Mouse (Mus musculus): ENCODE results near the gene Gjc3. TPM values are rescaled to one million over a fixed set of nuclear protein-coding genes. Genes with fewer than 3 reads are reported as not detected.

Gene Gjc3
- total and polyA plus RNA-seq, 3 experiments = not detected

DNA sequence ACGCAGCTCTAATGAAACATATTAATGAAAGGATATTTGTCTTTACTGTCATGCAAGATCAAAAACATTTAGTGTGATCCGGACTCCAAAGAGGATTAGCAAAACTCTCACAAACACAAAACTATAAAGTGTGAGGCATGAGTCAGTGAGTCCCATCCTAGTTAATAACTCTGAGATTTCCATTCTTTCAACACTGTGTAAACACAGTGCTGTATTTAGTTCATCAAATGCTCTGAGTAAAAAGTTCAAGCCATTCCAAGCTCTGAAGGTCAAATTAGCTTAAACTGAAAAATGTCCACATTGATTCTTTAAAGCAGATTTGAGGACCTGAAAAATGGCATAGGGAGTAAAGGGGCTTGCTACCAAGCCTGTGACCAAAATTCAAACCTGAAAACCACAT lies 16.2 kb upstream of the Gjc3 start:
- peaks cover 0 to 4% of the 10 kb centered on the region in 2 experiments; a peak in 1 of 4 replicates for H3K4me1 ChIP-seq (ENCODE audit: control insufficient read depth in 1 of 2, insufficient read depth in 2 of 2)
- in situ Hi-C loops (cut with MboI; ENCODE audit: low pct_ligation_motif_present, low pct_unique_long_range_greater_than_20kb, low sequenced_read_pairs) (no loop called here), dilution Hi-C loops (cut with MboI; ENCODE audit: extremely low pct_ligation_motif_present, extremely low pct_unique_long_range_greater_than_20kb, low sequenced_read_pairs) (no loop called here)
- H3K79me2 ChIP-seq (replicated peaks; ENCODE audit: control insufficient read depth, extremely low read depth, insufficient read depth, poor library complexity, severe bottlenecking) = no peaks in the 10 kb centered on the region
- H3K27me3 ChIP-seq (replicated peaks) = peaks cover 12% of the 10 kb centered on the region
- no peaks in the 10 kb centered on the region for H3K9me3 ChIP-seq (replicated peaks; ENCODE audit: low read length)
- TF ChIP-seq ZC3H11A (IDR thresholded peaks at IDR 0.05; ENCODE audit: low read depth, low read length) (no peak), SMC3 (IDR thresholded peaks at IDR 0.05; ENCODE audit: low read depth, low read length) (no peak), JUND (conservative IDR thresholded peaks at IDR 0.05; ENCODE audit: low read depth, low read length) (no peak), POLR2AphosphoS2 (IDR thresholded peaks at IDR 0.05; ENCODE audit: low read depth, low read length) (no peak), NELFE (IDR thresholded peaks at IDR 0.05; ENCODE audit: low read depth, low read length) (no peak), MAZ (IDR thresholded peaks at IDR 0.05; ENCODE audit: low read depth, low read length) (no peak), HCFC1 (IDR thresholded peaks at IDR 0.05; ENCODE audit: low read depth, low read length) (no peak), NRF1 (IDR thresholded peaks at IDR 0.05; ENCODE audit: low read depth, low read length) (no peak), USF1 (IDR thresholded peaks at IDR 0.05; ENCODE audit: low read depth, low read length) (no peak), SIN3A (IDR thresholded peaks at IDR 0.05; ENCODE audit: low read length) (no peak), MXI1 (IDR thresholded peaks at IDR 0.05; ENCODE audit: low read depth, low read length) (no peak)
- no peak for DNase-seq (ENCODE audit: extremely low read depth)
- no peak overlapping the region for H3K27ac ChIP-seq (ENCODE audit: insufficient read depth, low read depth)
- H3K4me2 ChIP-seq (ENCODE audit: insufficient read depth, low read depth, poor library complexity, severe bottlenecking) = no peak overlapping the region
- H3K4me3 ChIP-seq (replicated peaks in 1 of 3; ENCODE audit: low read depth in 2 of 3, low read length in 2 of 3, poor library complexity in 1 of 3) = no peak overlapping the region
- H3K36me3 ChIP-seq (replicated peaks in 1 of 2; ENCODE audit: control insufficient read depth in 1 of 2, insufficient read depth in 1 of 2, low read length in 1 of 2) = no peaks in the 10 kb centered on the region
- H3K9ac ChIP-seq (ENCODE audit: insufficient read depth, low read depth) = no peak overlapping the region

DNA sequence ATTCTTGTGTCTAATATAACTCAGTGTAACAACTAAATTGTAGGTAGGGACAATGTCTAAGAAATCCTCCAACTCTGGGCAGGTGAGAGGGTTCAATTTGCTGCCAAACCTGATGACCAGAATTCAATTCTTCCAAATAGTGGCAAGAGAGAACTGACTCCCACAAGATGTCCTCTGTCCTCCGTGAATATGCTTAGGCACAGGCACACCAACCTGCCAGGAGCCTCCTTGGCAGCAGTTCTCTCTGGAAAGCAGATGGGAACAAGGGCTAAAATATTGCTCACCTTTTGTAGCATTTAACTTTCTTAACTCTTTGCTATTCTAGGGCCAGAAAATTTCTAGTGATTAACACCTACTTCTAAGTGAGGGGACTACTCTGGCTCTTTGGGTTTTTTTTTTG lies 14.4 kb upstream of the Gjc3 start:
- H3K4me1 ChIP-seq (ENCODE audit: control insufficient read depth in 1 of 2, insufficient read depth in 2 of 2) = peaks cover 0 to 4% of the 10 kb centered on the region in 2 experiments; a peak in 1 of 4 replicates
- TF ChIP-seq ZNF384 (IDR thresholded peaks at IDR 0.05; ENCODE audit: low read depth, low read length) = peak; percentile 77; the same call in 1 of the 2 replicates
- no peak for TF ChIP-seq ZC3H11A (IDR thresholded peaks at IDR 0.05; ENCODE audit: low read depth, low read length)
- no peak overlapping the region for H3K4me2 ChIP-seq (ENCODE audit: insufficient read depth, low read depth, poor library complexity, severe bottlenecking)
- dilution Hi-C loops (cut with MboI; ENCODE audit: extremely low pct_ligation_motif_present, extremely low pct_unique_long_range_greater_than_20kb, low sequenced_read_pairs) = no loop called here
- H3K27me3 ChIP-seq (replicated peaks) = peaks cover 12% of the 10 kb centered on the region
- no peak overlapping the region for H3K27ac ChIP-seq (ENCODE audit: insufficient read depth, low read depth)
- no peak overlapping the region for H3K4me3 ChIP-seq (replicated peaks in 1 of 3; ENCODE audit: low read depth in 2 of 3, low read length in 2 of 3, poor library complexity in 1 of 3)
- H3K9ac ChIP-seq (ENCODE audit: insufficient read depth, low read depth) = no peak overlapping the region
- in situ Hi-C loops (cut with MboI; ENCODE audit: low pct_ligation_motif_present, low pct_unique_long_range_greater_than_20kb, low sequenced_read_pairs) = no loop called here
- no peaks in the 10 kb centered on the region for H3K36me3 ChIP-seq (replicated peaks in 1 of 2; ENCODE audit: control insufficient read depth in 1 of 2, insufficient read depth in 1 of 2, low read length in 1 of 2)
- no peaks in the 10 kb centered on the region for H3K9me3 ChIP-seq (replicated peaks; ENCODE audit: low read length)
- DNase-seq (ENCODE audit: extremely low read depth) = no peak
- no peaks in the 10 kb centered on the region for H3K79me2 ChIP-seq (replicated peaks; ENCODE audit: control insufficient read depth, extremely low read depth, insufficient read depth, poor library complexity, severe bottlenecking)

GRCm38 (mm10) chr5:137975434-137975833 lies 12.5 kb upstream of the Gjc3 start:
- no peak overlapping the region for H3K27ac ChIP-seq (ENCODE audit: insufficient read depth, low read depth)
- H3K4me2 ChIP-seq (ENCODE audit: insufficient read depth, low read depth, poor library complexity, severe bottlenecking) = no peak overlapping the region
- H3K4me3 ChIP-seq (replicated peaks in 1 of 3; ENCODE audit: low read depth in 2 of 3, low read length in 2 of 3, poor library complexity in 1 of 3) = no peak overlapping the region
- TF ChIP-seq SIN3A (IDR thresholded peaks at IDR 0.05; ENCODE audit: low read length) = no peak
- no peak for TF ChIP-seq JUND (conservative IDR thresholded peaks at IDR 0.05; ENCODE audit: low read depth, low read length)
- no peak for TF ChIP-seq POLR2A (IDR thresholded peaks at IDR 0.05; ENCODE audit: low read depth, low read length)
- no peak for TF ChIP-seq BHLHE40 (IDR thresholded peaks at IDR 0.05; ENCODE audit: low read depth, low read length)
- TF ChIP-seq HCFC1 (IDR thresholded peaks at IDR 0.05; ENCODE audit: low read depth, low read length) = no peak
- no peak for TF ChIP-seq EP300 (IDR thresholded peaks at IDR 0.05; ENCODE audit: low read length)
- TF ChIP-seq TBP (conservative IDR thresholded peaks at IDR 0.05; ENCODE audit: low read depth, low read length) = no peak
- TF ChIP-seq MAFK (IDR thresholded peaks at IDR 0.05; ENCODE audit: insufficient replicate concordance, low read length) = no peak
- TF ChIP-seq ZNF384 (IDR thresholded peaks at IDR 0.05; ENCODE audit: low read depth, low read length) = no peak
- no peak for TF ChIP-seq MXI1 (IDR thresholded peaks at IDR 0.05; ENCODE audit: low read depth, low read length)
- TF ChIP-seq CTCF (conservative IDR thresholded peaks at IDR 0.05 in 1 of 2, IDR thresholded peaks at IDR 0.05 in 1 of 2; ENCODE audit: low read depth in 2 of 2, low read length in 2 of 2) = no peak
- no peak for TF ChIP-seq ZKSCAN1 (IDR thresholded peaks at IDR 0.05; ENCODE audit: borderline replicate concordance, low read depth, low read length)
- TF ChIP-seq ZC3H11A (IDR thresholded peaks at IDR 0.05; ENCODE audit: low read depth, low read length) = no peak
- TF ChIP-seq SMC3 (IDR thresholded peaks at IDR 0.05; ENCODE audit: low read depth, low read length) = no peak
- no peak for TF ChIP-seq CHD1 (IDR thresholded peaks at IDR 0.05; ENCODE audit: low read depth, low read length)
- TF ChIP-seq USF1 (IDR thresholded peaks at IDR 0.05; ENCODE audit: low read depth, low read length) = no peak
- no peak for TF ChIP-seq NELFE (IDR thresholded peaks at IDR 0.05; ENCODE audit: low read depth, low read length)
- no peak for DNase-seq (ENCODE audit: extremely low read depth)
- dilution Hi-C loops (cut with MboI; ENCODE audit: extremely low pct_ligation_motif_present, extremely low pct_unique_long_range_greater_than_20kb, low sequenced_read_pairs) (no loop called here), in situ Hi-C loops (cut with MboI; ENCODE audit: low pct_ligation_motif_present, low pct_unique_long_range_greater_than_20kb, low sequenced_read_pairs) (no loop called here)
- peaks cover 13% of the 10 kb centered on the region for H3K27me3 ChIP-seq (replicated peaks)
- no peak overlapping the region for H3K9ac ChIP-seq (ENCODE audit: insufficient read depth, low read depth)
- no peaks in the 10 kb centered on the region for H3K9me3 ChIP-seq (replicated peaks; ENCODE audit: low read length)
- no peaks in the 10 kb centered on the region for H3K79me2 ChIP-seq (replicated peaks; ENCODE audit: control insufficient read depth, extremely low read depth, insufficient read depth, poor library complexity, severe bottlenecking)
- H3K36me3 ChIP-seq (replicated peaks in 1 of 2; ENCODE audit: control insufficient read depth in 1 of 2, insufficient read depth in 1 of 2, low read length in 1 of 2) = no peaks in the 10 kb centered on the region
- no peaks in the 10 kb centered on the region for H3K4me1 ChIP-seq (ENCODE audit: control insufficient read depth in 1 of 2, insufficient read depth in 2 of 2)

Data from CH12.LX (cell line).